Mouse (Mus musculus): ENCODE data around the gene Apoc4. TPM values are rescaled to one million over a fixed set of nuclear protein-coding genes. Genes with fewer than 3 reads are reported as not detected.
"Not testable (repeated sequence)": the region's sequence is repeated elsewhere in the genome, so short reads cannot be mapped to it uniquely, and the experiment has no call there.

The Apoc4 gene
- polyA plus RNA-seq, 1 experiment from 2014 or later = not detected

- ATAC-seq; H3K36me3 ChIP-seq (ENCODE audit: control insufficient read depth, insufficient read depth, low read length); H3K9ac ChIP-seq (ENCODE audit: low read depth, low read length); H3K4me2 ChIP-seq (ENCODE audit: low read length); H3K4me1 ChIP-seq (ENCODE audit: control insufficient read depth, insufficient read depth, low read length); H3K4me3 ChIP-seq (ENCODE audit: low read depth, low read length); H3K27ac ChIP-seq (ENCODE audit: low read length); H3K9me3 ChIP-seq (replicated peaks; ENCODE audit: control insufficient read depth, low read length, poor library complexity, severe bottlenecking); H3K27me3 ChIP-seq (ENCODE audit: control insufficient read depth, insufficient read depth, low read depth, low read length): not testable (repeated sequence)
- 78% methylated on average over 8 of the region's 8 CpGs for WGBS
Measured at GRCm38 (mm10) chr7:19686927-19687583, 5.8 kb upstream of the Apoc4 start.

DNA sequence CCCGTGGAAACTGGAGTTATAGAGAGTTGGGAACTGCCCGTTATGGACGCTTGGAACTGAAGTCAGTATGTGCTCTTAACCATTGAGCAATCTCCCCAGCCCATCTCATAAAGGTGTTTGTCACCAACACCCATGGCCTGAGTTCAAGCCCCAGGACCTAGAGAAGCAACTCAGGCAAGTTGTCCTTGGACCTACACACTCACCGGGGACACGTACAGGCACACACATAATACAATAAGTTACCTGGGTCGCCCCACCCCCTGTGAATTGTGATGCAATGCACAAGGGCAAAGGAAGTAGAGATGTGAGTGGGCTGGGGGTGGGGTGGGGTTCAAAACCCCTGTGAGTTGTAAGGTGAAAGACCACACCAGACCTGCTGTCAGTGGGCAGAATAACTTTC, 5.2 kb upstream of the Apoc4 start:
- Histone ChIP-seq H3K4me3 (ENCODE audit: low read depth, low read length) (no peak overlapping the region), H3K4me2 (ENCODE audit: low read length) (no peak overlapping the region), H3K27ac (ENCODE audit: low read length) (no peak overlapping the region), H3K9ac (ENCODE audit: low read depth, low read length) (no peak overlapping the region), H3K27me3 (ENCODE audit: control insufficient read depth, insufficient read depth, low read depth, low read length) (no peaks in the 10 kb centered on the region), H3K9me3 (replicated peaks; ENCODE audit: control insufficient read depth, low read length, poor library complexity, severe bottlenecking) (no peaks in the 10 kb centered on the region), H3K36me3 (ENCODE audit: control insufficient read depth, insufficient read depth, low read length) (no peaks in the 10 kb centered on the region), H3K4me1 (ENCODE audit: control insufficient read depth, insufficient read depth, low read length) (no peaks in the 10 kb centered on the region)
- WGBS = 89% methylated on average over 6 of the region's 6 CpGs
- ATAC-seq = no peak

DNA sequence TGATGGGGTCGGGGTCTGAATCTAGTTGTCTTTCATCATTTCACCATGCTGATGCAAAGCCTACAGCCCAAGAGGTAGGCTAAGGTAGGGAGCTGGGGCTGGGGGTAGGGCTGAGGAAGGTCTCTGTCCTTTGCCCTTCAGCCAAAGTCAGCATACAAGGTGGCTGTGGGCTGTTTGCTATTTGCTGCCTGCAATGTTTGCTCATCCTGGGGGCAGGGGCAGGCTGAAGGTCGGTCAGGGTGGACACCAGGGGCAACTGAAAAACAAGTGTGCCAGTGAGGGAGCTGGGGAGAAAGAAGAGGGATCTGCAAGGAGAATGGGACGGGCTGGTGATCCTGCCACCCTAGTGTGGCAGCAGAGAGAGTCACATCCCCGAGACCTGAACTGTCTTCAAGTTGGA, 4.1 kb upstream of the Apoc4 start:
- Histone ChIP-seq H3K9me3 (replicated peaks; ENCODE audit: control insufficient read depth, low read length, poor library complexity, severe bottlenecking) (no peaks in the 10 kb centered on the region), H3K27me3 (ENCODE audit: control insufficient read depth, insufficient read depth, low read depth, low read length) (no peaks in the 10 kb centered on the region), H3K4me3 (ENCODE audit: low read depth, low read length) (no peak overlapping the region), H3K4me1 (ENCODE audit: control insufficient read depth, insufficient read depth, low read length) (no peaks in the 10 kb centered on the region), H3K36me3 (ENCODE audit: control insufficient read depth, insufficient read depth, low read length) (no peaks in the 10 kb centered on the region), H3K4me2 (ENCODE audit: low read length) (no peak overlapping the region), H3K9ac (ENCODE audit: low read depth, low read length) (no peak overlapping the region), H3K27ac (ENCODE audit: low read length) (no peak overlapping the region)
- 64% methylated on average over 4 of the region's 4 CpGs for WGBS
- ATAC-seq = no peak

GRCm38 (mm10) chr7:19683771-19684201, 2.5 kb upstream of the Apoc4 start:
- no peak overlapping the region for H3K27ac ChIP-seq (ENCODE audit: low read length)
- no peak for ATAC-seq
- no peak overlapping the region for H3K9ac ChIP-seq (ENCODE audit: low read depth, low read length)
- no peak overlapping the region for H3K4me3 ChIP-seq (ENCODE audit: low read depth, low read length)
- no peaks in the 10 kb centered on the region for H3K9me3 ChIP-seq (replicated peaks; ENCODE audit: control insufficient read depth, low read length, poor library complexity, severe bottlenecking)
- H3K4me1 ChIP-seq (ENCODE audit: control insufficient read depth, insufficient read depth, low read length) = no peaks in the 10 kb centered on the region
- WGBS = 93% methylated on average over 6 of the region's 6 CpGs
- no peak overlapping the region for H3K4me2 ChIP-seq (ENCODE audit: low read length)
- no peaks in the 10 kb centered on the region for H3K27me3 ChIP-seq (ENCODE audit: control insufficient read depth, insufficient read depth, low read depth, low read length)
- H3K36me3 ChIP-seq (ENCODE audit: control insufficient read depth, insufficient read depth, low read length) = no peaks in the 10 kb centered on the region

DNA sequence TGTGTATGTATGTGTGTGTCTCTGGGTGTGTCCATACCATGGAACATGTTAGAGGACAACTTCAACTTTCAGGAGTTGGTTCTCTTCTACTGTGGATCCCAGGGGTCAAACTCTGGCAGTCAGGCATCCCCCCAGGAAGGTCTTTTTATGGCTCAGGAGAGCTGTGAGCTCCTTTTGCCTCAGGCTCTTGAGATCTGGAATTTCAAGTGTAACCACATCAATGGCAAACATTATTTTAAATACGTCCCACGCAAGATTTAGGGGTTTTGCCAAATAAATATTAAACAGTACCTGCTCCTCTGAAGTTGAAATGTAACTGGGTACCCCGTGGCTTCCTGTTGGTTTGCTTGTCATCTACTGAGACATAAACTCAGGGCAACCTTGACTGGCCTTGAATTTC, 1.7 kb upstream of the Apoc4 start:
- no peaks in the 10 kb centered on the region for H3K9me3 ChIP-seq (replicated peaks; ENCODE audit: control insufficient read depth, low read length, poor library complexity, severe bottlenecking)
- no peak for ATAC-seq
- H3K4me3 ChIP-seq (ENCODE audit: low read depth, low read length) = no peak overlapping the region
- no peaks in the 10 kb centered on the region for H3K4me1 ChIP-seq (ENCODE audit: control insufficient read depth, insufficient read depth, low read length)
- no peak overlapping the region for H3K27ac ChIP-seq (ENCODE audit: low read length)
- WGBS = 79% methylated on average over 3 of the region's 3 CpGs
- H3K27me3 ChIP-seq (ENCODE audit: control insufficient read depth, insufficient read depth, low read depth, low read length) = no peaks in the 10 kb centered on the region
- H3K9ac ChIP-seq (ENCODE audit: low read depth, low read length) = no peak overlapping the region
- H3K4me2 ChIP-seq (ENCODE audit: low read length) = no peak overlapping the region
- H3K36me3 ChIP-seq (ENCODE audit: control insufficient read depth, insufficient read depth, low read length) = no peaks in the 10 kb centered on the region

GRCm38 (mm10) chr7:19680702-19681101, 577 bp downstream of the Apoc4 start:
- Histone ChIP-seq H3K4me1 (ENCODE audit: control insufficient read depth, insufficient read depth, low read length) (no peaks in the 10 kb centered on the region), H3K4me2 (ENCODE audit: low read length) (no peak overlapping the region), H3K27ac (ENCODE audit: low read length) (no peak overlapping the region), H3K9ac (ENCODE audit: low read depth, low read length) (no peak overlapping the region), H3K36me3 (ENCODE audit: control insufficient read depth, insufficient read depth, low read length) (no peaks in the 10 kb centered on the region), H3K4me3 (ENCODE audit: low read depth, low read length) (no peak overlapping the region), H3K9me3 (replicated peaks; ENCODE audit: control insufficient read depth, low read length, poor library complexity, severe bottlenecking) (no peaks in the 10 kb centered on the region), H3K27me3 (ENCODE audit: control insufficient read depth, insufficient read depth, low read depth, low read length) (no peaks in the 10 kb centered on the region)
- WGBS = 85% methylated on average over 2 of the region's 2 CpGs
- ATAC-seq = no peak

DNA sequence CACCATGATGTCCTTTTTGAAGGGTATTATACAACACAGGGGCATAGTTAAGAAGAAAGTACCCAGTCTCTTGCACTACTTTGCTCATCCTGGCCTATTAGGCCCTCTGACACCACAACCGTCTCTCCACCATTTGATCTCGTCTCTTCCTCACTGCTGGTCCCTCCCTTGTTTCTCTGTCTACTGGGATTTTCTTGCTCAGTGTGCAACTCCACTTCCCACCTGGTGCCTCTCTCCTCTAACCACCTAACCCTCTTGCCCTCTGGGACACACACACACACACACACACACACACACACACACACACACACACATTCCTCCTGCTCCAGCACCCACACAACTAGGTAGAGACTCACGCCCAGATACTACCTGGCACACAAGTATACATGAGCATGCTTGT, 2.4 kb downstream of the Apoc4 start:
- Histone ChIP-seq H3K9ac (ENCODE audit: low read depth, low read length) (no peak overlapping the region), H3K27ac (ENCODE audit: low read length) (no peak overlapping the region), H3K36me3 (ENCODE audit: control insufficient read depth, insufficient read depth, low read length) (no peaks in the 10 kb centered on the region), H3K4me2 (ENCODE audit: low read length) (no peak overlapping the region), H3K4me3 (ENCODE audit: low read depth, low read length) (no peak overlapping the region), H3K9me3 (replicated peaks; ENCODE audit: control insufficient read depth, low read length, poor library complexity, severe bottlenecking) (no peaks in the 10 kb centered on the region), H3K27me3 (ENCODE audit: control insufficient read depth, insufficient read depth, low read depth, low read length) (no peaks in the 10 kb centered on the region), H3K4me1 (ENCODE audit: control insufficient read depth, insufficient read depth, low read length) (no peaks in the 10 kb centered on the region)
- no peak for ATAC-seq
- 90% methylated on average over 3 of the region's 3 CpGs for WGBS

- Histone ChIP-seq H3K9me3 (replicated peaks; ENCODE audit: control insufficient read depth, low read length, poor library complexity, severe bottlenecking) (no peaks in the 10 kb centered on the region), H3K9ac (ENCODE audit: low read depth, low read length) (no peak within 1 kb of the TSS), H3K4me3 (ENCODE audit: low read depth, low read length) (no peak within 1 kb of the TSS), H3K4me2 (ENCODE audit: low read length) (no peak within 1 kb of the TSS), H3K4me1 (ENCODE audit: control insufficient read depth, insufficient read depth, low read length) (no peaks in the 10 kb centered on the region), H3K27me3 (ENCODE audit: control insufficient read depth, insufficient read depth, low read depth, low read length) (no peaks in the 10 kb centered on the region), H3K36me3 (ENCODE audit: control insufficient read depth, insufficient read depth, low read length) (no peaks in the 10 kb centered on the region), H3K27ac (ENCODE audit: low read length) (no peak within 1 kb of the TSS)
- ATAC-seq = no peak
- 81% methylated on average over 8 of the region's 8 CpGs for WGBS
Measured at GRCm38 (mm10) chr7:19677872-19678271, 3.4 kb downstream of the Apoc4 start, which contains the start of gene Apoc2. Apoc2 (minus strand) TSS chr7:19677941.

- Histone ChIP-seq H3K4me2 (ENCODE audit: low read length) (no peak overlapping the region), H3K9me3 (replicated peaks; ENCODE audit: control insufficient read depth, low read length, poor library complexity, severe bottlenecking) (no peaks in the 10 kb centered on the region), H3K4me1 (ENCODE audit: control insufficient read depth, insufficient read depth, low read length) (no peaks in the 10 kb centered on the region), H3K36me3 (ENCODE audit: control insufficient read depth, insufficient read depth, low read length) (no peaks in the 10 kb centered on the region), H3K27ac (ENCODE audit: low read length) (no peak overlapping the region), H3K27me3 (ENCODE audit: control insufficient read depth, insufficient read depth, low read depth, low read length) (no peaks in the 10 kb centered on the region), H3K4me3 (ENCODE audit: low read depth, low read length) (no peak overlapping the region), H3K9ac (ENCODE audit: low read depth, low read length) (no peak overlapping the region)
- 71% methylated on average over 1 of the region's 1 CpGs for WGBS
- no peak for ATAC-seq
Measured at GRCm38 (mm10) chr7:19676662-19677061, 4.6 kb downstream of the Apoc4 start.
